Mouse (Mus musculus) hindbrain, embryonic 16.5 days (tissue): ENCODE data around the gene Gpr179. TPM values are rescaled to one million over a fixed set of nuclear protein-coding genes. Genes with fewer than 3 reads are reported as not detected.

ENCODE experiments used
- ATAC-seq: fragments of 200-750 bp; cut with Nextera tagmentation; 2 replicates; pipeline ENCODE4 v1.8.0; 2017; ENCODE audit warnings: moderate TSS enrichment, moderate library complexity
- H3K27ac ChIP-seq: fragments of 300-500 bp; sonication (generic); 2 replicates; pipeline ENCODE4 v1.5.1; 2014; ENCODE audit warnings: low read depth, mild to moderate bottlenecking, control low read depth, low read length, moderate library complexity
- H3K27me3 ChIP-seq: fragments of 300-500 bp; sonication (generic); replicated peaks from 2 replicates; pipeline ENCODE4 v1.6.1; 2014; ENCODE audit warnings: low read length; ENCODE audit not compliant: control insufficient read depth, insufficient read depth
- H3K36me3 ChIP-seq: fragments of 300-500 bp; sonication (generic); 2 replicates; pipeline ENCODE4 v1.6.1; 2014; ENCODE audit warnings: mild to moderate bottlenecking, low read length, moderate library complexity, mixed read lengths; ENCODE audit not compliant: control insufficient read depth, insufficient read depth
- H3K4me1 ChIP-seq: fragments of 300-500 bp; sonication (generic); 2 replicates; pipeline ENCODE4 v1.6.1; 2014; ENCODE audit warnings: low read depth, low read length; ENCODE audit not compliant: control insufficient read depth, insufficient read depth
- H3K4me2 ChIP-seq: fragments of 300-500 bp; sonication (generic); 2 replicates; pipeline ENCODE4 v1.6.1; 2014; ENCODE audit warnings: mild to moderate bottlenecking, low read length, control low read depth, moderate library complexity
- H3K4me3 ChIP-seq: fragments of 300-500 bp; sonication (generic); 2 replicates; pipeline ENCODE4 v1.5.1; 2014; ENCODE audit warnings: mild to moderate bottlenecking, low read length, control low read depth, moderate library complexity
- H3K9ac ChIP-seq: fragments of 300-500 bp; sonication (generic); 2 replicates; pipeline ENCODE4 v1.6.1; 2014; ENCODE audit warnings: low read depth, mild to moderate bottlenecking, control low read depth, low read length, moderate library complexity
- H3K9me3 ChIP-seq: fragments of 300-500 bp; sonication (generic); 2 replicates; pipeline ENCODE4 v1.6.1; 2014; ENCODE audit warnings: mild to moderate bottlenecking, low read length, moderate library complexity; ENCODE audit not compliant: control insufficient read depth
- WGBS: fragments of 180-500 bp; shearing (Covaris S2); extraction: QIAGEN DNeasy Blood & Tissue Kit; methylation state at CpG from one replicate; pipeline ENCODE4 v1.1.7; 2014; 5-methylcytosine and 5-hydroxymethylcytosine counted together
- polyA plus RNA-seq: library from polyadenylated mRNA; unstranded; fragments of >200 nt; fragmentation: Nextera tagmentation; extraction: Ambion mirVana; gene quantifications from 2 replicates; pipeline ENCODE4 v1.2.1, GENCODE M21; 2015

The Gpr179 gene
- polyA plus RNA-seq, 1 experiment from 2014 or later, result 0.43 TPM

DNA sequence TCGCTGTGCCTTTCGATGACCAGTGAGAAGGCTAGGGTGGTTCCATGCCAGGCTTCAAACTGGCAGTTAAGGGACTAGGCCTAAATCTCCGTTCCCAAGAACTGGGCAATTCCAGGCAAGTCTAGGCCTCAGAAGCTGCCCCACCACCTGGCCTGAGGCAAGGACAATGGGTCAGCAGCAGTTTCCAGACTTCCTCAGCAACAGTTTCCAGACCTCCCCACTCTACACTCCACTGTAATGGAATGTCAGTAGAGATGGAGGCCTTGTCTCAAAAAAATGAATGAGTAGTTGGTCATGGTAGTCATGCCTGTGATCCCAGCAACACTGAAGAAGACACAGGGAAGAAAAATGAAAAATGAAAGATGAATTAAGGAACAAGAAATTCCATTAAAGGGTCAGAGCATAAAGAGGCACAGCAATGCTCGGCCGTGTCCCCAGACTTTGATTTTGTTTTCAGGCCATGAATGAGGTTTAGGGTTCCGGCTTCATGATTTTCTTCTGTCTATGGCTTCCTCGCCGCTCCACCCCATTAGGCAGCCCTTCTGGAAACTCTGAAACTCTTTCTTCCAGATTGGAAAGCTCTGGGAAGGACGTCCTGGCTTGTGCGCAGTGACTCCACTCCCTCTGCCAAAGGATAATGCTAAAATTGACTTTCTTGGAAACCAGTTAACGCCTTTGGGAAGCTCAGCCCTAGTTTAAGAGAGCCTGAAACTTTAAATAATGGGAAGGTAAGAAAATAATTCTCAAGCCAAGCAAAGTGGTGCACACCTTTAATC is 44.4 kb downstream of the Gpr179 start:
- WGBS, result 91% methylated on average over 11 of the region's 11 CpGs
- Histone ChIP-seq H3K9ac (no peak overlapping the region), H3K4me1 (peaks cover 20% of the 10 kb centered on the region), H3K27ac (no peak overlapping the region), H3K36me3 (no peaks in the 10 kb centered on the region), H3K4me3 (no peak overlapping the region), H3K4me2 (no peak overlapping the region), H3K9me3 (no peaks in the 10 kb centered on the region), H3K27me3 (no peaks in the 10 kb centered on the region)
- ATAC-seq, result no peak

- Histone ChIP-seq H3K4me2 (no peak overlapping the region), H3K36me3 (no peaks in the 10 kb centered on the region), H3K27me3 (no peaks in the 10 kb centered on the region), H3K4me3 (no peak overlapping the region), H3K9me3 (no peaks in the 10 kb centered on the region), H3K9ac (no peak overlapping the region), H3K27ac (no peak overlapping the region), H3K4me1 (peaks cover 5% of the 10 kb centered on the region)
- 90% methylated on average over 5 of the region's 5 CpGs for WGBS
- ATAC-seq, result no peak
Measured at GRCm38 (mm10) chr11:97304631-97305030, 47.2 kb downstream of the Gpr179 start.

- H3K9ac ChIP-seq, result no peak overlapping the region
- no peak overlapping the region for H3K4me2 ChIP-seq
- ATAC-seq, result no peak
- H3K9me3 ChIP-seq, result no peaks in the 10 kb centered on the region
- H3K4me3 ChIP-seq, result no peak overlapping the region
- H3K27ac ChIP-seq, result no peak overlapping the region
- no peaks in the 10 kb centered on the region for H3K36me3 ChIP-seq
- H3K4me1 ChIP-seq, result no peaks in the 10 kb centered on the region
- WGBS, result 32% methylated on average over 7 of the region's 7 CpGs
- H3K27me3 ChIP-seq, result no peaks in the 10 kb centered on the region
Measured at GRCm38 (mm10) chr11:97302231-97302781, 49.6 kb downstream of the Gpr179 start.

DNA sequence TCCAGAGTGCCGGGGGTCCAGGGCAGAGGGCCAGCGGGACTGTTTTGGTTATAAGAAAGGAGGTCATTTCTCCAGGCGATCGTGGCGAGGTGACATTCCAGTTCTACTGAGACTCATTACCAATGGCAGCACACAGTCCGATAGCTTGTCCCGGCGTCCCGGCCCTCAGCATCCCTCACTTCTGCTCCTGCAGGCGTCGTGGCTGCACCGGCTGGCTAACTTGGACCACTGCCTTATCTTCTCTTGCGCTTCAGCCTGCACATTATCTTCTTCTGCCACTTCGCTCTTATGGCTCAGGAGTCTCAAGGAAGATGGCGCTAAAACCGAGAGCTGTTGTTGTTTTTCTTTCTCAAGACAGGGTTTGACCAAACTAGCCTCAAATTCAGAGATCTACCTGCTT is 50.5 kb downstream of the Gpr179 start:
- Histone ChIP-seq H3K27ac (no peak overlapping the region), H3K27me3 (no peaks in the 10 kb centered on the region), H3K4me1 (no peaks in the 10 kb centered on the region), H3K9me3 (no peaks in the 10 kb centered on the region), H3K9ac (no peak overlapping the region), H3K4me3 (no peak overlapping the region), H3K36me3 (no peaks in the 10 kb centered on the region), H3K4me2 (no peak overlapping the region)
- WGBS, result 80% methylated on average over 16 of the region's 16 CpGs
- no peak for ATAC-seq

DNA sequence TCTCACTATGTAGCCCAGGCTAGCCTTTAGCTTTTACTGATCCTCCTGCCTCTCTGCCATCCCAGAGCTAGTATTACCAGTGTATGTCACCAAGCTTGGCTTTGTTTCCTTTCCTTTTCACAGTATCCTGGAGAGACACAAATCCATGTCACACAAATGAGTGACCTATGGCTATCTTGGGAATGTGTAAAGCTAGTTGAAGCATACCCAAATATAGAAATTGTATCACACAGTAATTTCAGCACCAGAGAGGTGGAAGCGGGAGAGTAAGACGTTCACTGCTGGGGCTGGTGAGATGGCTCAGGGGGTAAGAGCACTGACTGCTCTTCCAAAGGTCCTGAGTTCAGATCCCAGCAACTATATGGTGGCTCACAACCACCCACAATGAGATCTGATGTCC is 51.9 kb downstream of the Gpr179 start:
- WGBS, result 94% methylated on average over 2 of the region's 2 CpGs
- Histone ChIP-seq H3K27ac (no peak overlapping the region), H3K36me3 (no peaks in the 10 kb centered on the region), H3K9ac (no peak overlapping the region), H3K9me3 (no peaks in the 10 kb centered on the region), H3K4me3 (no peak overlapping the region), H3K4me2 (no peak overlapping the region), H3K27me3 (no peaks in the 10 kb centered on the region), H3K4me1 (no peaks in the 10 kb centered on the region)
- ATAC-seq, result no peak

- 84% methylated on average over 3 of the region's 4 CpGs for WGBS
- no peak for ATAC-seq
- H3K9ac ChIP-seq, result no peak overlapping the region
Measured at GRCm38 (mm10) chr11:97296542-97296941, 55.3 kb downstream of the Gpr179 start.

DNA sequence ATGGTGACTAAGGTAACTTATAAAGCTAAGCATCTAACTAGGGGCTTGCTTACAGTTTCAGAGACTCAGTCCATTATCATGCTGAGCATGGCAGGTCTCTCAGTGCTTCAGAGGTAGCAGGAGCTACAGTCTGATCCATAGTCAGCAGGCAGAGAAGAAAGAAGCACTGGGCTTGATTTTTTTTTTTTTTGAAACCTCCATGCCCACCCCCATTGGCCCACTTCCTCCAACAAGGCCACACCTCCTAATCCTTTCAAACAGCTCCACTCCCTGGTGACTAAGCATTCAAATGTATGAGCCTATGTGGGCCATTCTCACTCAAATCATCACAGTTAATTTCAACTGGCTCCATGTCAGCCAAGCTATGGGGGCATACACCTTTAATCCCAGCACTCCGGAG is 59.1 kb downstream of the Gpr179 start:
- no peaks in the 10 kb centered on the region for H3K4me1 ChIP-seq
- no peaks in the 10 kb centered on the region for H3K9me3 ChIP-seq
- H3K4me2 ChIP-seq, result no peak overlapping the region
- no peaks in the 10 kb centered on the region for H3K27me3 ChIP-seq
- no peak overlapping the region for H3K4me3 ChIP-seq
- H3K36me3 ChIP-seq, result no peaks in the 10 kb centered on the region
- H3K9ac ChIP-seq, result no peak overlapping the region
- no peak overlapping the region for H3K27ac ChIP-seq
- 100% methylated on average over 1 of the region's 1 CpGs for WGBS
- ATAC-seq, result no peak

More at GRCm38 (mm10) chr11:97296542-97296941, 55.3 kb downstream of the Gpr179 start:
- Histone ChIP-seq H3K27me3 (no peaks in the 10 kb centered on the region), H3K4me2 (no peak overlapping the region), H3K4me1 (no peaks in the 10 kb centered on the region), H3K36me3 (no peaks in the 10 kb centered on the region), H3K27ac (no peak overlapping the region), H3K4me3 (no peak overlapping the region), H3K9me3 (no peaks in the 10 kb centered on the region)

DNA sequence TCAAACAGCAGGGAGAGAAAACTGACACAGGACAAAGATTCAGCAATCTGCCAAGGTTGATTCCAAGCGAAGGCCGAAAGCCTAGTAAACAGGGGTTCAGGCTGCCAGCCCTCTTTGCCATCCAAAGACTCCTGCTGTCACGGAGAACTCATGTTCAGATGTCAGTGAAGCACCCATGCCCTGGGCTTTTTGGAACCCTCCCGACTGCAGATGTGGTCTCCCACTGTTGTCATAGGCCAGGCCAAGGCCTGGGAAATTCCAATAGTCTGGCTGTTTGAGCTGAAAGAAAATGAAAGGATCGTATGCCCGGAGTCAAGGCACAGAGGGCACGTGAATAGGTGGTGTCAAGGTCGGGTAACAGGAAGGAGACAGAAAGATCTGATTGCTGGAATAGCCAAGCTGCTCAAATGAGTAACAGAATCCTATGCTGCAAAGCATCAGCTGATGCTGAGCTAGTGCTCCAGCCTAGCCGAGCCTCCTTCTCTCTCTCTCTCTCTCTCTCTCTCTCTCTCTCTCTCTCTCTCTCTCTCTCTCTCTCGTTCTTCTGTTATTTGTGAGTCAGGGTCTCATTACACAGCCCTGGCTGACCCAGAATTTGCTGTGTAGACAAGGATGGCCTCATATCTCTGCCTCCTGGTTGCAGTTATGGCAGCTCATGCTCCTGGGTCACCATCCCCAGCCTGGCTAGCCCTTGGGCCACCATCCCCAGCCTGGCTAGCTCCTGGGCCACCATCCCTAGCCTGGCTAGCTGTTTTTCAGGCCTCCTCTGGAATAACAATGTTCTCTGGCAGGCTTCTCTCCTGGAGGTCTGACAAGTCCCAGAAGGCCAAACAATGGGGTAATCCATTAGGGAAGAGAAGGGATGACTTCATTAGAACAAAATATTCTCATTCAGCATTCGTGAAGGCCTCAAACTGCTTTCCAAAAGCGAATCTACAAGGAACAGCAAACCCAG is 62.3 kb downstream of the Gpr179 start:
- Histone ChIP-seq H3K9ac (no peak overlapping the region), H3K27ac (no peak overlapping the region), H3K9me3 (no peaks in the 10 kb centered on the region), H3K4me2 (no peak overlapping the region), H3K4me3 (no peak overlapping the region), H3K36me3 (no peaks in the 10 kb centered on the region), H3K4me1 (no peaks in the 10 kb centered on the region), H3K27me3 (no peaks in the 10 kb centered on the region)
- no peak for ATAC-seq
- 44% methylated on average over 12 of the region's 12 CpGs for WGBS

GRCm38 (mm10) chr11:97287643-97288042 is 64.2 kb downstream of the Gpr179 start:
- no peaks in the 10 kb centered on the region for H3K9me3 ChIP-seq
- no peaks in the 10 kb centered on the region for H3K36me3 ChIP-seq
- no peak overlapping the region for H3K9ac ChIP-seq
- H3K4me2 ChIP-seq, result no peak overlapping the region
- H3K27me3 ChIP-seq, result no peaks in the 10 kb centered on the region
- H3K4me3 ChIP-seq, result no peak overlapping the region
- H3K27ac ChIP-seq, result no peak overlapping the region
- no peaks in the 10 kb centered on the region for H3K4me1 ChIP-seq
- no peak for ATAC-seq
